Mouse (Mus musculus): ENCODE data around the gene Slc25a45.

Gene Slc25a45

GRCm38 (mm10) chr19:5891521-5892258, 14.1 kb downstream of the Slc25a45 start:
- DNase-seq (ENCODE audit: extremely low spot score, low spot score): no peak

GRCm38 (mm10) chr19:5892262-5892661, 14.7 kb downstream of the Slc25a45 start:
- no peak for DNase-seq (ENCODE audit: extremely low spot score, low spot score)

GRCm38 (mm10) chr19:5892735-5893134, 15.1 kb downstream of the Slc25a45 start:
- DNase-seq (ENCODE audit: extremely low spot score, low spot score): no peak

DNA sequence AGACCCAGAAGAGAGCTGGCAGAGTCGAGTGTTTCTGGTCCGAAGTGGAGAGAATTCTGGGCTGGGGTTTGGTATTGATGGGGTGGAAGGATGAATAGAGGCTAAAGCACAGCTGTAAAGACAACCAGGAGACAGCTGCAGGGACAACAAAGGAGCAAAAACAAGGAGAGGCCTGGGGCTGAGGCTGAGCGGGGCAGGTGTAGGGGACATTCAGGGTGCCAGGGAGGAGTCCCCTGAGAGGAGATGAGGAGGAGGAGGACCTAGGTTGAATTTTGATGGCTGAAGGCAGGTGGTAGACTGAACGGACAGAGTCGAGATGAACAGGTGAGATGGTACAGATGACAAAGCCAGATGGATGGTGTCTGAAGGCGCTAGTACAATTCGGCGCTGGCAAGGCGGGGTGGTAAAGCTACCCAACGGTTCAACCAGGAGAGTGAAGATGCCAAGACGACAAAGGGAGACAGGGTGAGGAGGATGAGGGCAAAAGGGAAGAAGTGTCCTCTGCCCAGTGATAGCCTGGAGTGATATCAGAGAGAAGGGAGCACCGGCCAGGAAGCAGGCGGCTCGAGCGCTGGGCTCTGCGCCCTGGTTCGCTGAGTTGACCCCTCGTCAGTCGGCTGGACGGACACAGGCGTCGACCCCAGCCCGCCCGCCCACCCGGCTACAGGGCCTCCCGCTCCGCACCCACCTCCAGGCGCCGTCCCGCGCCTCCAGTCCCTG, 15.8 kb downstream of the Slc25a45 start:
- no peak for DNase-seq (ENCODE audit: extremely low spot score, low spot score)

- peak; percentile 94 for DNase-seq (ENCODE audit: extremely low spot score, low spot score)
These were observed 16.5 kb downstream of the Slc25a45 start, which contains the start of gene Tigd3 for GRCm38 (mm10) chr19:5894002-5894678. Gene Tigd3 (minus strand): TSS chr19:5894149.

DNA sequence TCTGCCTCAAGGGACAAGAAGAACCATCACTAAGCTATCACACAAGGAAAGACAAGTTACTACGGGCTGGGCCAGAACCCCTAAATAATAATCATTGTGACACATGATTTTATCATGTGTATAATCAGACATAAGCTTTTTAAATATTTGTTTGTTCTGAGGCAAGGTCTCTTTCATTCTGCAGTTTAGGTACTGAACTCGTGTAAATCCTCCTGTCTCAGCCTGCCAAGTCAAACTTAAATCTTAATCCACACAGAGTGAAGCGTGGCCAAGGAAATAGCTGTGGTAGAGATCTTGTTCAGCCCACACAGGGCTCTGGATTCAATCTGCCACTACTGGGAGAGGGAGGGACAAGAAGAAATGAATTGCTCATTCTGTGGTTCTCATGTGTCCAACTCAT, 29.7 kb downstream of the Slc25a45 start:
- DNase-seq (ENCODE audit: extremely low spot score, low spot score): no peak

- no peak for DNase-seq (ENCODE audit: extremely low spot score, low spot score)
These were observed 32.6 kb downstream of the Slc25a45 start for GRCm38 (mm10) chr19:5910221-5910620.

DNA sequence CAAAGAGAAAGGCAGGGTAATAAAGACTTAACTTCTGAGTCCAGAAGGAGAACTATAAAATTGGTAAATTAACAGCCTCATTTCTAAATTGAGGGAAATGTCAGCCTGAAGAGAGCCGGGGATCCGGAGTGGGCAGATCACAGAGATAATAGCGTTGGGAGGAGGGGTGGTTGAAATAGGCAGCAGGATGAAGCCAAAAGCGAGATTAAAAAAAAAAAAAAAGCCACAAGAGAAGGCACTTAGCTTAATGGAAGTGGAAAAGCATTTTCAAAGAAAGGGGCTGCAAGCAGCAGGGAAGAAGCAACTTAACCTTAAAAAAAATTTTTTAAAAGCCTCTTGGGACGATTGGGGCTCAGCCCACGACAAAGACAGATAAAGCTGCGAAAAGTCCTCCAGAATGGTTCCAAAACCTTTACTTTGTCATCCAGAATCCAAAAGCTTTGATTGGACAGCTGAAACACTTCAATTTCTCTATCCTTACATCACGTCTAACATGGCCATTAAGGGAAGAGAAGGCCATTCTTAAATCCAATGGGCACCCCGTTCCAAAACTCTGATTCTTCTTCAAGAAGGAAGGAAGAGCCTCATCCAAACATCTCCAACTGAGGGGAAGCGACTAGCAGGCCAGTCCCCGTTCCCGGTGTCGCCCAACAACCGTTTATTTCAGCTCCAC, 34.0 kb downstream of the Slc25a45 start:
- DNase-seq (ENCODE audit: extremely low spot score, low spot score): no peak

DNA sequence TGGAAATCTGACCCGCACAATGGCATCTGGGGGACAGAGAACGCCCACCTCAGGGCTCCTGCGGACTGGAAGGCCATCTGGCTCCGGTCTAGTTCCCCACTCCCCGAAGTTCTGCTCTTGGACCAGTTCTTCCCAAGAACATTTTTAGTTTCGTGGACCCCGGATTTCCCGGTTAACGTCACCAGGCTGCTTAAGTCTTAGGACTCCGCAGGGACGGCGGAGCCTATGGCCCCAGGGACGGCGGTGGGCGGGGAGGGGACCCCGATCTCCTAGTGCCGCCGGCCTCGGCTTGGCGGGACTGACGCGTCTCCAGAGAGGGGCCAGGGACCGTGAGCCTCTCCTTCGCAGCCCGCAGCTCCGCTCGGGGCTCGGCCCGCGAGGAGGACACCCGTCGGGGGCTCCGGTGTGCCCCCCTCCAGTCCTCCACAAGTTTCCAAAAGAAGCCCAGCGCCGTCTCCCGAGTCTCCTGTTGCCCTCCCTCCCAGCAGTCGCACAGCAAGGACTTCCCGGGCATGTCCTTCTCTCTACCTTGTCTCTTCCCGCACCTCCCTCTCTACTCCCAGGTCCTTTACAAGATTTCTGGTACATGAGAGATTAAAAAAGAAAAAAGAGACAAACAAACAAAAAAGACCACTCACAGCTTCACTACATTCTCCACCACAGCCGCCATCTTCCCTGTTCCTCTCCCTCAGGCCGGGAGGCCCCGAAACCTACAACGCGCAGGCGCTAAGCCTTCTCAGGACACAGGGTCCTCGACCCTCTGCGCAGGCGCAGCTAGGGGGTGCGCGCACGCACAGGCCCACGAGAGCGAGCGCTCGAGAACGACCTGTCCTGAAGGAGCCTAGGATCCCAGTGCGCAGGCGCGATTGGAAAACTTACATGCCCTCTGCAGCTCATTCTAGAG, 34.7 kb downstream of the Slc25a45 start:
- DNase-seq (ENCODE audit: extremely low spot score, low spot score): peak; percentile 100

- no peak for DNase-seq (ENCODE audit: extremely low spot score, low spot score)
These were observed 35.6 kb downstream of the Slc25a45 start, which contains the start of gene Dpf2 for GRCm38 (mm10) chr19:5913007-5913719. Gene Dpf2 (minus strand): TSS chr19:5913010.

DNA sequence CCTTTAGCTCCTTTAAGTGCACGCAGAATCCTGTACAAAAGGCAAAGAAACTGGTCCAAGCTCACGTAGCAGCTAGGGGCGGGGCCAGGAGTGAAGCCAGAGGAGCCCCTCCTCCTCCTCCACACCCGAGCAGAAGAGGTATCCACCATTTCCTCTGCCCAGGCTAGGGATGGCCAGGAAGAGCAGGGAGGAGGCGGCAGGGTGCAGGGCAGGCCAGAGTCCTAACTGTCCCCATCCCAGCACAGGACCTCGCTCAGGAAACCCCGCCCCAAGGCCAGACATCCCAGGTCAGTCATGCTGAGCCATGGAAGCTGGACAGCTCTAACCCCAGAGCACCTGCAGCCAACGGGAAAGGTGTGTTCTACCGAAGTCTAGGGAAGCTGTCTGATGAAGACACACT, 44.1 kb downstream of the Slc25a45 start:
- DNase-seq (ENCODE audit: extremely low spot score, low spot score): no peak

DNA sequence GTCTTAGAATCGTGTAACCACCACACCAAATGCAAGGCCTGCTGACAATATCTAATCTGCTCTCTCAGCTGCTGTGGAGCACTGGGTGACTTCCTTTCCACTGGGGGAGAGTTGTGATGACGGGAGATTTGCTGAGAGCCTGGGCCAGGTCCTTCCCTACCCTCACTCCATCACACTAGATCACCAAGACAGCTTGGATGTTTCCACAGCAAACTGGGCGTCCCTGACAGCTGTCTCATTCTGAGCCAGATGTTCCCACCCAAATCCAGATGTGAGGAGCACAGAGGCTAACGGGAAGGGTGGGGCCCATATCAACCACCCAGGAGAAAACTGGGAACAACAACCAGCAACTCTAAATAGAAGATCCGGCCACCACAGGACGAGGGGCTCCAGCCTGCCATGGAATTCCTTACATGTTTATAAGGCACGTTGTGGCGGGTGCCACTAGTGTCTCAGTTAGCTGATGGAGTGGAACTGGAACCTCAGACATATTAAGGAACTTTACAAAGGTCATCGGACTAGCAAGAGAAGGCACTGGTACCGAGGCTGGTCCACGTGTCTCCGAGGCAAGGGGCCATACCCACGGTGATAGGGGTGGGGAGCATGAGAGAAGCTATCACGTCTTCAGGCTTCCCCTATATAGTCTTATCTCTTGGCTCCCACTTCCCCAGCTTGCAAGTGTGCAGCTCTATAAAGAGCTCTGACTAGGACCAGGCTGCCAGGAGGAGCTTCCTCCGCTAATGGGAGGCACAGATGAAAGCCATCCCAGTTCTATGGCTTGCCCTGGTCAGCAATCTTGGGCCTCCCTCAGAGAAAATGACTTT, 44.7 kb downstream of the Slc25a45 start:
- DNase-seq (ENCODE audit: extremely low spot score, low spot score): no peak

DNA sequence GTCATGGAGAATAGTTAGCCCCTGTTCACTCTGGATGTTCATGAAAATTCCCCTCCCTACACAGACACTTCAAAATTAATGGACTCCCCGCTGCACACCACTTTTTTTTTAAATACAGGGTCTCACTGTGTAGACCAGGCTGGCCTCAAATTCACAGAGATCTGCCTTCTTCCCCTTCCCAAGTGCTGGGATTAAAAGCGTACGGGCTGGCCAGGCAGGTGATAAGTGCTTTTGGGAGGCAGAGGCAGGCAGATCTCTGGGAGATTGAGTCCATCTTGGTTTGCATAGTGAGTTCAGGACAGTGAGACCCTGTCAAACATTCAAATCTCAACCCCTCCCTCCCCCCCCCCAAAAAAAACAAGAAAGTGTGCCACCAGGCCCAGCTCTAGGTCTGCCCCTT, 45.4 kb downstream of the Slc25a45 start:
- no peak for DNase-seq (ENCODE audit: extremely low spot score, low spot score)

DNA sequence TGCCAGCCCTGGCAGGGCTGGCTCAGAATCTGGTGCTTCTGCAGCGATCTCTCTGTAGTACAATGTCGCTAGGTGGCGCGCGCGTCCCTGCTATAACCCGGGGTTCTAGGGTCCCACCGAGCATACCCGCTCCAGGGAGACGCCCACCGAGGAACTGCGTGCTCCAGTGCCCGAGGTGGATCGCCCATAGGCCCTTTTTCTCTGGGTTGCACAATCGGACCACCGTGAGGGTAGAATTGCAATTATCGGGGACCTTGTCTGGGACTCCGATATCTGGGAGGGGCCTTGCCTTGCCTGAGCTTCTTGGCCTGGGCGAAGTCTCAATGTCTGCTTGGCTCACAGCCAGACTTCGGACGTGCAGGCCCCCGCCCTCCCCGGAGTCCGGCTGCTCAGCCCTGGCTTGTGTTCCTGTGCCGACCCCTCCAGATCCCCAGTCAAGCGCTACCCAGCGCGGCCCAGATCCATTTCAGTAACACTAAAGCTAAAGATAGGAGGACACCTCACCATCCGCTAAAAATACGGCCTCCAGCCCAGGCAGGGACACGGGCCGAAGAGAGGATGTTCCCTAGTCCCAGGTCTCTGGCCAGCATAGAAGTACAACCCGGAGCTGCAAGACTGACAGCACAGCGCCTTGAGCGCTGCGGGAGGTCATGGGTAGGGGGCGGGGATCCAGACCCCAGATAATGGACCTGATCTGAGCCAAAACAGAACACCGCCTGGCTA, 46.5 kb downstream of the Slc25a45 start:
- peak; percentile 90 for DNase-seq (ENCODE audit: extremely low spot score, low spot score)

DNA sequence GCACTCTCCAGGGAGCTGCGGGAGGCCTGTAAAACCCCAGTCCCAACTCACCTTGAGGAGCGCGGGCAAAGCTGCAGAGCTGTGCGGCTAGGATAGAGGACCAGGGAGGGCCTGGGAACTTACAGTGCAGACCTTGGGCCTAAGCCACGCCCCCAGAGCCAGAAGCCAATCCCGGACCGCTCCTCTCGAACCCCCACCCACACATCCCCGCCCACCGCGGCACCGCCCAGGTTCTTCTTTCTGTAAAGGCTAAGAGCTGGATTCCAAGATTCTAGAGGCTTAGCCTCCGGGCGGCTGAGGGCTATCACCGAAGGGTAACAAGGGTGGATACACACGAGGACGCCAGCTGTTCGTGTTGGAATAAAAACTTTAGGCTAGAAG, 47.1 kb downstream of the Slc25a45 start, which contains the start of gene Cdc42ep2:
Gene Cdc42ep2, minus strand, starts transcription at position 104 of the 381 bp plus-strand sequence.
- DNase-seq (ENCODE audit: extremely low spot score, low spot score): peak; percentile 93

- no peak for DNase-seq (ENCODE audit: extremely low spot score, low spot score)
These were observed 47.8 kb downstream of the Slc25a45 start for GRCm38 (mm10) chr19:5925311-5925855.

GRCm38 (mm10) chr19:5927026-5927425, 49.4 kb downstream of the Slc25a45 start:
- no peak for DNase-seq (ENCODE audit: extremely low spot score, low spot score)

GRCm38 (mm10) chr19:5927532-5927931, 49.9 kb downstream of the Slc25a45 start:
- no peak for DNase-seq (ENCODE audit: extremely low spot score, low spot score)
